Mouse (Mus musculus) left cerebral cortex, postnatal 14 days (tissue): ENCODE measurements at regions not wholly inside any gene's neighbourhood (a gene's known extent, or its start where the extent isn't known, plus 50 kb on each side); places are given as distances from the start of the nearest gene placed in this dataset.

Experiments
- DNase-seq, 2 experiments: peaks; one replicate each; pipeline ENCODE4 v3.0.0; 2021 to 2022; ENCODE audit warnings: low spot score in 2 of 2, mixed read lengths in 1 of 2
- intact Hi-C: fragments of 180-260 bp; cut with DNase I; formaldehyde crosslinking; loops from one replicate; pipeline ENCODE4 v1.15.1; 2025

DNA sequence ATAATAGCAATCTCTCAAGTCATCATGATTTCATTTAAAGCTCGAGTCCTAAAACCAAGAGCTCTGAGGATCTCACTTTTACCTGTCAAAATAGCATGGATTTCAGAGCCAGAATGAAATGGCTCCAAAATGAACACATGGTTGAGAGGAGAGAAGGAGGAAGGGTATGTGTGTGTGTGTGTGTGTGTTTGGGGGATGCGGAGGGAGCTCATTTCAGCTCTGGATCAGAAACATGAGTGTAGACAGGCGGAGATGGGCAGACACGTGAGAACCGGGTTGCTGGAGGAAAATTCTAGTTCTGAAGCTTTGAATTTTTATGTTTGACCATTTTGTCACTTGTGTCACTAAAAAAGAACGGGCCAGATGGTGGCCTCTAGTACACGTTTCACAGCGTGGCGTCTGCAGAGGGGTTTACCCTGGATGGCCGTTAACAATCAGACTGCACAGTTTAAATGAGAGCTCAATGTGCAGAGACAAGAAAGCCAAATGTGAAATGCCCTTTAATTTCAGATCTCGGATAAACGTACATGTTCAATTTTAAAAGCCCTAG lies 232.5 kb upstream of the Tbc1d5 start:
- peak; percentile 15 to 41 for DNase-seq
- intact Hi-C loops, result no loop called here

DNA sequence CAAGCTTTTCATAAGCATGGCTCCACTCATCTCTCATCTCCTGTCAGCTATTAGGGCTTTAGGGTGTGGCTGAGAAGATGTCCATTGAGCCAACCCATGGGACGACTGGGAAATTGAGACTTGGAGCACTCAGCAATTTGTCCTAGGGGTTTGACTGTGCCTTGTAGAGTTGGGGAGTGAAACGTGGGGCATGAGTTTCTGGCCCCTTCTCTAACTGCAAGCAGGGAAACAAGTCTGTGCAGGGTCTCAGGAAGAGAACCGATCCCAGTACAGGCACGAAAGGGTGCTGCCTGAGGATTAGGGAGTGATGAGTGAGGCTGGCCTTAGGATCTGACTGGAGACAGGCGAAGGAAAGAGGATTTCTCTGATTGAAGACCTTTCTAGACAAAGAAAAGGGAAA lies 229.7 kb upstream of the Tbc1d5 start:
- no peak for DNase-seq
- intact Hi-C loops, result no loop called here

DNA sequence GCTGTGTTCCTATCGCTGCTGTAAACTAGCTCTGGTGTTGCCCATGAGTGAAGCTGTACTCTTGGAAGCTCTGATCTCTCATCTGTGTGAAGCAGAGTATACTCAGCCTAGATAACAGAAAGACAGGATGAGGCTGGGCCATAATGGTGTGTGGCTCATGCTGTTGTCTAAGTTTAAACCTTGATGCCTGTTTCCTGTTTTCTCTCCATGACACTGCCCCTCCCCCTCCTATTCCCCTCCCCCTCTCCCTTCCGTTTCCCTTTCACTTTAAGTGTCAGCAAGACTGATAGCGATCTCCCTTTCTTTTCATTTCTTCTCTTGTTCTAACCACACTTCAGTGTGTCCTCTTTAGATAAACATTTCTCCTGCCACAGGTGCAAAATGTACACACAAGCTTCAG lies 229.2 kb upstream of the Tbc1d5 start:
- intact Hi-C loops, result no loop called here
- no peak for DNase-seq

DNA sequence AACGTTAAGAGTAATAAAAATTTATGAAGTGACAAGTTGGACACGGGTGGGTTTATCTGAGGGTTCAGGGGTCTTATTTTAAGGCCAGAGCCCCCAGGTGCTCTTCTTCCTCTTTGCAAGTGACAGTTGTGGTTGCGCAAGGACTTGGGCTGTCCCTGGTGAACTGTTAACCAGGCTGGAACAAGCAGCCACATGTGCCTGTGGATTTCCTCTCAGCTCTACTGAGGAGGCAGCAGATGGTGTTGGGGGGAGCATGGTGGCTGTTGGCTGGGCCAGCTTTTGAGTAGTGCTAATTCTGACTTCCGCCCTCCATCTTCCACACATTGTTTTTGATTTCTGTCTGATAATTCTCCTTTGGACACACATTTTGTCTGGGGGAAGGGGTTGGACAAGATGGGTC lies 227.9 kb upstream of the Tbc1d5 start:
- intact Hi-C loops, result no loop called here
- no peak for DNase-seq

DNA sequence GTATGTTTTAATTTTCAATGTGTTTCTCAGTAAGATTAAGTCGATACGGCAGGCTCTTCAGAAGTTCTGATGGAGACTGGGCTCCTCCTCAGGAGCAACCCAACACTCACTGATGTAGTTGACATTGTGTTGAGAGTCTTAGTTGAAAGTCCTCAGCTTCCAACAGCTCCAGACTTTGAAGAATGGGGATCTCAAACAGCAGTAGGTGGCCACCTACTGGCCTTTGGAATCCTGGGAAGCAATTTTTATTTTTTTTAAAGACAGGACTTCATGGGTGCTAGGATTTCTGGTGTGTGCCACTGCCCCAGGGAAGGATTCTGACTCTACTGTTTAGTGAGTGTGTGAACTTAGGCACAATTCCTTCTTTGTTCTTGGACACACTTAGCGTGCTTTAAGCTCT lies 225.9 kb upstream of the Tbc1d5 start:
- no peak for DNase-seq
- intact Hi-C loops, result no loop called here

DNA sequence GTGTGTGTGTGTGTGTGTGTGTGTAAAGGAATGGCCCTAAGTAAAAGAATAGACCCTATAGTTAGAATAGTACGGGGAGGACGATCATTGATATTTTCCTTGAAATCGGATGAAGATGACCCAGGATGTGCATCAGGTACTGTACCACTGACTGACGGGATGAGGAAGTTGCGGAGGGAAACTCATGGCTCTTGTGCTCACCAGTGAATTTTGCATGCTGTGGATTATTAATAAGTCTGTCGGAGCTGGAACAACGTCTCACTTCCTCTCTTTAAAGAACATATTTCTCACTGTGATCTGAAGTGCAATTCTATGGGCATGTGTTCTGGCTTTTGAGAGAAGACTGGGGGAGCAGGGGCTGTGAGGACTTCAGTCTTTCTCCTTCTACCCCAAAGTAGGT lies 218.8 kb upstream of the Tbc1d5 start:
- no peak for DNase-seq
- intact Hi-C loops, result no loop called here

DNA sequence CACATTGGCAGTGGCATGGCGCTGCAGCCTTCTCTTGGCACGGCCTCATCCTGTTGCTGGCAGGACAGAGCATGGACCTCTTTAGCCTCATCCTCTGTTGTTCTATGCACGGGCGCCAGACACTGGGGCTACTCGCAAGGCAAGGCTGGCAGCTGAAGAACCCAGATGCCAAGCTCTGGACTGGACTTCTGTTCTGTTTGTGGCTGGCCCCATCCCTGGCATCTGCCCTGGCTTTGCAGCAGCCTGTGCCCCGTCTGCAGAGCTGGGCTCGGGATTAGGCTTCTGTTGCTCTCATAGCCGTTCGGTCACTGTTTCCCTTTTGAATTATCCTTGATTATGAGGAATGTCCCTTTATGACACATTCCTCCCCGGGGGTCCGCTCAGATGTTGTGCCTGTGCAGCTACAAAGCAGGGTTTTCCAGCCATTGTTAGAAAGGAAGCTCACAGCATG lies 214.6 kb upstream of the Tbc1d5 start:
- DNase-seq, result no peak
- intact Hi-C loops, result no loop called here

DNA sequence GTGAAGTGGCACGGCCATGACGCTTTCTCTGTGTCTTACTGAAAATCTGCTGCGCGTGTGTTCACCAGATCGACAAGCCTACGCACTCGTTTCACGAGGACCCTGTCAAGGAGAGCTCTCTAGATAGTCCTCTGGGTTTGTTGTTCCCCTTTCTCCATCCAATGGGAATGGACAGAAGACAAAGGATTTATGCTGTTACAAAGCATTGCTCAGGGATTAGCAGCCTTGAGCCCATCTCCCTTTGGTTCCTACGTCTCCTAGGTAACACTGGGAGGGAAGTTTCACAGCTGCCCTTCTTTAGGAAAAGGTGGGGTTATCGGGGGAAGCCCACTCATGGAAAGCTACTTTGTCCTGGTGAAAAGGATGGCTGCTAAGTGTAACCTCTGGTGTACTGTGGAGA lies 212.7 kb upstream of the Tbc1d5 start:
- intact Hi-C loops, result no loop called here

DNA sequence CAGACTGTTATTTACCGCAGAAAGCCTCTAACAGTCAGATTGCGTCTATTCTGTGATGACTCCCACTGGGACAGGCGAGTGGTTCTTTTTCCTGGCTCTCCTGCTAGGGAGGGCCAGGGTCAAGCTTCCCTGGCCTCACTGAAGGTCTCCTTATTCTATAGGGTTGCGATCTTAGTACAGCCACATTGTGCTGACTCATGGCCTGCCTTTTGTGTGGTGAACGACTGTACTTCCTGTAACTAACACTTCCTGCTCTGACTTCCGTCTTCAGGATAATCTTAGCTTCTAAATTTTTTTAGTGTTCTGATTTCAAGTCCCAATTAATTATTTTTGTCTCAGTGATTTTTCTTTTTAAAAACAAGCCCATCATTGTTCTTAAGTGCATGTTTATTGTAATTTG lies 203.4 kb upstream of the Tbc1d5 start:
- intact Hi-C loops, result no loop called here

More for the DNA sequence above, 212.7 kb upstream of the Tbc1d5 start:
- no peak for DNase-seq

DNA sequence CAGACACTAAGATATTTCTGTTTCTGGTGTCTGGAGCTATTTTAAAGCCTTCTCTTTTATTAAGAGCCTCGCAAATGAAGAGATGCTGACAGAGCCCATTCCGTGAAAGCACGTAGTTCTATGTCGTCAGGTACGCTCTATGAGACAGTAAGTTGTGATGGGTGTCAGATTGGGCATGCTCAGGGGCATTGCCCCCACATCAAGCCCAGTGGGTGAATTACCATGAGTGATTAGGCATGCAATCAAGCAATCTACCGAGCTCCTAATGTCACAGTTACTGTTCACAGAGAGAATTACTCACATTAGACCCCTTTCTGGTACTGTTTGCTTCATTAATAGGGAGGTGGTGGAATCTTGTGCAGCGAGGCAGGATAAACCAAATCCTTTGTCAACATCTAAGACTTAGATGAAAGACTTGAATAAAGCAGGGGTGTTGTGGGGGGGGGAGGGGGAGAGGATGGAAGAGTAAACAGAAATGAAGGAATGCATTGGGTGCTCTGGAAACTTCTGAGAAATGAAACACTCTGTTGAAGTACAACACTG lies 192.9 kb upstream of the Tbc1d5 start:
- no peak for DNase-seq
- intact Hi-C loops, result no loop called here

More for the DNA sequence above, 203.4 kb upstream of the Tbc1d5 start:
- DNase-seq, result no peak

DNA sequence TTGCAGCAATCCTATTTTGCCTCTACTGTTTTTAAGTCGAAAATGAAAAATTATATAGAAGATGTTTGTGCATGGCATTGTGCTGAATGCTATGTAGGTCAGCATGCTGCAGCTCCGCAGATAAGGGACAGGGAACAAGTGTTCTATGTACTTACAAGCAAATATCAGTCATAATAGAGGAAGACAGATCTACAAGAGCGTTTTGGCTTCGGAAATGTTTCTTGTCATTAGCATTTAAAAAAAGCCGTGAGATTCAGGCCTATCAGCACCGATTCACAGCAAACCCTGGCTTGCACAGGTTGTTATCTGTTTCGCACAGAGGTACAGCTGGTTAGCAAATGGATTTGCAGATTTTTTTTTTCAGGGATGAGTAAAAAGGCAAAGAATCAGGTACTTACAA lies 191.8 kb upstream of the Tbc1d5 start:
- peak in 1 of 2 experiments; percentile 2 for DNase-seq
- intact Hi-C loops, result no loop called here

DNA sequence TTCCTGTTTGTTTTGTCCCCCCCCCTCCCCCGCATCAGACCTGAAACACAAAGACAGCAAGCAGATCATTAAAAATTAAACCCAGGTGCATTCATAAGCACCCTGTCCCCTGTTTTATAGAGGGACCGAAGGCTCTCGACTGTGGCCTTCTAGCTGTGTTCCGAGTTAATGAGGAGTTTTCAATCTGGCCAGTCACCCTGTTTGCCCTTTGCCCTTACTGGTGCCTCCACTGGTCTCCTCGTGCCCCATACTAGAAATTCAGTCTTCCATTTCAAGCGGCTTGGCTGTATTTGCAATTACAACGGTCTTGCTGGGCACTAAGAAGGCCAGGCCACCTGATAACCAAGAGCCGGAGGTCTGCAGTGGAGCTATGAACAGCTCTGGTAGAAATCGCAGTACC lies 190.9 kb upstream of the Tbc1d5 start:
- DNase-seq, result no peak
- intact Hi-C loops, result no loop called here

DNA sequence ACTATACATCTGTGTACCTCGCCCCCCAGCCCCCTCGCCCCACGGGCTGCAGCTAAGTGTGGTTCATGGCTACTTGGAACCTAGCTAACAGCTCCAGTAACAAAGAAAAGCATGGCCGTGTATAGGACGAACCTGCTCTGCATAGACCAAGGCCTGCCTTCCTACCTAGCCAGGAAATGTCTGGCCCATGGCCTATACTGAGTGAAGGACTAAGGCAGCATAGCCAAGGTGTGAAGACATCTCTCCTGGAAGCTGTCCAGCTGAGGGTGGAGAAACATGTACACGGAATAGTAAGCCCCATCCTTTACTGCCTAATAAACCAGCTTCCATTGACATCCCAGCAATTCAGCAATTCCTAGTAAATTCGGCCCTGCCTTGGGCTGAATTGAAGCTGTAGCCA lies 183.6 kb upstream of the Tbc1d5 start:
- DNase-seq, result no peak
- intact Hi-C loops, result no loop called here

DNA sequence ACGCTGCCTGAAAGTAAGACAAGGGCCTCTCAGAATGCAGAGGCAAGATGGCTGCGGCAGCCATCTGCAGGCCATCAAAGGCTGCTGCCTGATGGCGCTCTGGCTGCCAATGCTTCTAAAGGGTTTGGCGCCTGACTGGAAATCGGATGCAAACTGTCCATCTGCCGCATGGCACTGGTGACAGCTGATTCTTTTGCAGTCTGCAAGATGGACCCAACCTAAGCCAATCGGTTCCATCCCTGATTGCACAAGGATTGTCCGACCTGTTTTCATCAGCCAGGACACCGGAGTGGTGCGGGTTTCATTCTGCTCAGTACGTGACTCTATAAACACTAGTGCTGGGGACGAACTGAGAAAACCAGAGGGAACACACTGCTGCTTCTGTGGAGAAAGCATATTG lies 183.1 kb upstream of the Tbc1d5 start:
- no peak for DNase-seq
- intact Hi-C loops, result no loop called here

DNA sequence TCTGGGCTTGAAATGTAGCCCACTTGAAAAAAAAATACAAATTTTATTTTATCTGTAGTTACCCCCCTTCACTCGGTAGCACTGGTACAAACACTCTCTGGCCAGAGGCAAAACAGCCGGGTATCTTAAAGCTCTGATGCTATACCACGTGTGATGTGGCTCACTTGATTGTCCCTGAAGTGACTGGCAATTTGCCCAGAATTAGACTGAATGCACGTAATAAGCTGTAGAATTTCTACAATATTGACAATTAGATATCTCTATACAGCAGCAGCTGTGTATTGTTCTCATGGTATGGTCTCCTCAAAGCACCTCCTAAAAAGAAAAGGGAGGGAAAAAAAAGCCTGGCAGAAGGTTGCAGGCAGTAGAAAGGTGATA lies 179.2 kb upstream of the Tbc1d5 start:
- intact Hi-C loops, result no loop called here
- DNase-seq, result peak in 1 of 2 experiments; percentile 3

DNA sequence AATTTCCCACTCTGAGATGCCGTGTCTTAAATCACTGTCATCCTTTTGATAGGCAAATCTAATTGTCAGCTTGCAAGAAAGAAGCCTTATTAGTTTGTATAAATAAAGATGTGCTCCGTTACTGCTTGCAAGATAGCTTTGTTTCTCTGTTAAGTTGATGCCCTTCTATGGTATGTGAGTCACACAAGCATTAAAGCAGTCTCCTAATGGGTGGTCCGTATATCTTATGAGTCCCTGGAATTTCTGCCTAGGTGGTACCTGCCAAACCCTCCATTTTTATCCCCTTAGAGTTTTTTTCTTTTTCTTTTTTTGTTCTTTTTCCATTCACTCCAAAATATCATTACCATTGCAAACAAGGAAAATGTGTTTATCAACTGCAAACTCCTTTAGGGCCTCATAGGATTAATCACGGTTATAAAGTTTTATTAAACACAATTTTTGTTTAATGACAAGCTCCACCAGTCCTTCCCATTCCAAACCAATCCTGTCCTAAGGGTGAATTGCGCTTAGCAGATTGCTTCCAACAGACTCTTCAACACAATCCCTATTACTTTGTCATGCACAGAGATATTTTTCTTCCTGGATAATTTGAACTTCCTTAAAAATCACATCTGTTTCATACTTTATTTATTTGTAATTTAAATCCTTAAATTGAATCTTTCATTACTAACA lies 178.7 kb upstream of the Tbc1d5 start:
- intact Hi-C loops, result no loop called here
- no peak for DNase-seq

DNA sequence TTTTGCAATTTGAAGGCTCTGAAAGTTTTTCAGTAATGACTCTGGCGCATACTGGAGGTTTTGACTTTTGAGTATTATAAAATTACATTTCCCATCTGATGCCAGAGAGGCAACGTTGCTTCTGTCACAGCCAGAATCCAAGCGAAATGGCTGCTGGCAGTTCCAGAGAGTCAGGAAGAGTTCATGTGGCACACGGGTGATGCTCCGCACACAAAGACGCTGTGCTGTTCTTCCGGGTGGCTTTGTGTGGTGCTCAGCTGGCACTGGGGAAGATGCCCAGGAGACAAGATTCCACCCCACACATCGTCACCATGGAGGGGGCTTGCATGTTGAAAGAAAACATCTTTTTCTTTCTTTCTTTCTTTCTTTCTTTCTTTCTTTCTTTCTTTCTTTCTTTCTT lies 177.3 kb upstream of the Tbc1d5 start:
- intact Hi-C loops, result no loop called here
- DNase-seq, result peak in 1 of 2 experiments; percentile 15

DNA sequence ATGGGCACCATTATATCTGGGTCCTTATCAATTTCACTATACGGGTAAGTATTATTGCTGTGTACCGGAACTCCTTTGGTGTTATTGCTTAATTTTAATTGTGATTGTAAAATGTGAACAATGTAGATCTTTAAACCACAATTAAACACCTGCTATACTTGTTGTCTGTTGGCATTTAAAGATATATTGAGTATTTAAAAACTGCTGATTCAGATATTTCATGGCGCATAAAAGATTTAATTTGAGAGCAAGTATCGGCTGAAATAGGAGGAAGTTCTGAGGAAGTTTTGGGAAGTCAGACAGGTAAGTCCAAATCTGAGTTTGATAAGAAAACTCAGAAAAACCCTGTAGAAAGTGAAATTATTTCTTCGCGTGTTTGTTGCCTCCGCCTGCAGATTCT lies 142.7 kb upstream of the Tbc1d5 start:
- DNase-seq, result no peak
- intact Hi-C loops, result no loop called here

DNA sequence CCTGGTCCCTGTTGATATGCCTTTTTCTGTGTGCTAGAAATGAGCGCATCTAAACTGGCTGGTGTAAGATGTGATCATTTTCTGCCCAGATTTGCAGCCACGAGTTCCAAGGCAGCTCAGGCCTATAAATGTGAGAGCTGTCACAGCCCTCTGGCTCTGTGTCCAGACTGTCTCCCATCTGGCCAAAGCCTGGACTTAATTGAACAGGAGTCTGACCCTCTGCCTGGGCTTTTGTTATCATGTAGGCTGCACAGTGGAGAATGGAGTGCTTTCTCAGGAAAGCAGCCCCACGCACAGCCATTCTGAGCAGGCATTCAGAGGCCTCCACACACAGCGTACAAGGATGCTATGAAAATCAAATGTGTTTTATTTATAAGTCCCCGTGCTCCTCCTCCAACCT lies 141.9 kb upstream of the Tbc1d5 start:
- peak; percentile 6 to 19 for DNase-seq
- intact Hi-C loops, result no loop called here

DNA sequence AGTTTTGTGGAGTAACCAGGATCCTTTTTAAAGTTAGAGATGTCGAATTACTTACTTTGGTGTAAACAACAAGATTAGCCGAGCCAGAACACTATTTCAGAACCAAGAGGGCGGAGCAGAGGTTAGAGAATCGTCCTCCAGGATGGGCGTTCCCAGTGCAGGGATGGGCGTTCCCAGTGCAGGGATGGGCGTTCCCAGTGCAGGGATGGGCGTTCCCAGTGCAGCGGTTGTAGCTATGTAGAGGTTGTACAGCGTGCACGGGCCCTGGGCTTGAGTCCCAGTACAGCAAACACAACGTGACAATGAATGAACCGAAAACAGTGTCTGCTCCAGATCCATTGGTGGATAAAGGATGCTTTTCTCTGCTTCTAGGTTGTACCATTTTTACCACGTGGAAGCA lies 125.8 kb upstream of the Tbc1d5 start:
- intact Hi-C loops, result no loop called here
- no peak for DNase-seq

DNA sequence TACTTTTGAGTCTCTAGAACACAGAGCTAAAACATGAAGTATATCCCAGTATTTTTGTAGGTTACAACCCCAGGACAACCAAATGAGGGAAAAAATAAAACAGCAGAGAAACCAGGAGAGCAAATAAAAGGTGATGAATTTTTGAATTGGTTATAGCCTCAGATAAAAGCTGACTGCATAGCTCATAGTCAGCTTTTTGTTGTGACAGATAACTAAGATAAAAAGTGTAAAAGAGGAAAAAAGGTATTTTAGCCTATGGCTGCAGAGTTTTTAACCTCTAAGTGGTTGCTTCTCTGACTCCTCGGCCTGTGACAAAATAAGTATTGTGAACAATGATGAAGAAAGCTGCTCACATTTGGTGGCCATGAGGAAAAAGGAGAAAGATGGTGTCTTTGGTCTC lies 111.6 kb upstream of the Tbc1d5 start:
- intact Hi-C loops, result no loop called here
- no peak for DNase-seq
